Mouse (Mus musculus) hindbrain, postnatal 0 days (tissue): ENCODE data around the gene Nipbl. TPM values are rescaled to one million over a fixed set of nuclear protein-coding genes. Genes with fewer than 3 reads are reported as not detected.

Experiments used
- ATAC-seq: fragments of 200-750 bp; cut with Nextera tagmentation; 2 replicates; pipeline ENCODE4 v1.8.0; 2017; ENCODE audit warnings: mild to moderate bottlenecking, moderate TSS enrichment, moderate library complexity
- DNase-seq: peaks from one replicate; pipeline ENCODE4 v3.0.0-alpha.2; 2015; ENCODE audit warnings: low spot score
- H3K27ac ChIP-seq: fragments of 300-500 bp; sonication (generic); 2 replicates; pipeline ENCODE4 v1.5.1; 2014; ENCODE audit warnings: mild to moderate bottlenecking
- H3K27me3 ChIP-seq: fragments of 300-500 bp; sonication (generic); 2 replicates; pipeline ENCODE4 v1.6.1; 2014; ENCODE audit warnings: low read length, mixed read lengths; ENCODE audit not compliant: insufficient read depth
- H3K36me3 ChIP-seq: fragments of 300-500 bp; sonication (generic); 2 replicates; pipeline ENCODE4 v1.6.1; 2014; ENCODE audit warnings: low read length, mixed read lengths; ENCODE audit not compliant: insufficient read depth
- H3K4me1 ChIP-seq: fragments of 300-500 bp; sonication (generic); 2 replicates; pipeline ENCODE4 v1.6.1; 2014; ENCODE audit warnings: antibody characterized with exemption, low read length, mixed read lengths; ENCODE audit not compliant: insufficient read depth
- H3K4me2 ChIP-seq: fragments of 300-500 bp; sonication (generic); 2 replicates; pipeline ENCODE4 v1.6.1; 2014; ENCODE audit warnings: low read depth, mild to moderate bottlenecking, low read length, moderate library complexity, mixed read lengths
- H3K4me3 ChIP-seq: fragments of 300-500 bp; sonication (generic); 2 replicates; pipeline ENCODE4 v1.5.1; 2014; ENCODE audit warnings: low read length
- H3K9ac ChIP-seq: fragments of 300-500 bp; sonication (generic); replicated peaks from 2 replicates; pipeline ENCODE4 v1.6.1; 2014; ENCODE audit warnings: mild to moderate bottlenecking, low read length, moderate library complexity, mixed read lengths
- H3K9me3 ChIP-seq: fragments of 300-500 bp; sonication (generic); 2 replicates; pipeline ENCODE4 v1.6.1; 2016; ENCODE audit warnings: low read length, mixed read lengths
- CTCF ChIP-seq: IDR thresholded peaks from 2 replicates; pipeline ENCODE4 v1.5.1; 2016; ENCODE audit warnings: antibody characterized with exemption, control low read depth, low read depth
- WGBS: fragments of 180-500 bp; shearing (Covaris S2); extraction: QIAGEN DNeasy Blood & Tissue Kit; methylation state at CpG from one replicate; pipeline ENCODE4 v1.1.7; 2014; 5-methylcytosine and 5-hydroxymethylcytosine counted together
- polyA plus RNA-seq: library from polyadenylated mRNA; unstranded; fragments of >200 nt; fragmentation: Nextera tagmentation; extraction: Ambion mirVana; gene quantifications from 2 replicates; pipeline ENCODE4 v1.2.1, GENCODE M21; 2015
- total RNA-seq: library from RNA; depleted of rRNA; stranded (reverse); fragments of >200 nt; gene quantifications from 2 replicates; pipeline ENCODE4 v1.2.3, GENCODE M21; 2014

The Nipbl gene
- total and polyA plus RNA-seq, 2 experiments from 2014 or later = 10.9 to 12.5 TPM

DNA sequence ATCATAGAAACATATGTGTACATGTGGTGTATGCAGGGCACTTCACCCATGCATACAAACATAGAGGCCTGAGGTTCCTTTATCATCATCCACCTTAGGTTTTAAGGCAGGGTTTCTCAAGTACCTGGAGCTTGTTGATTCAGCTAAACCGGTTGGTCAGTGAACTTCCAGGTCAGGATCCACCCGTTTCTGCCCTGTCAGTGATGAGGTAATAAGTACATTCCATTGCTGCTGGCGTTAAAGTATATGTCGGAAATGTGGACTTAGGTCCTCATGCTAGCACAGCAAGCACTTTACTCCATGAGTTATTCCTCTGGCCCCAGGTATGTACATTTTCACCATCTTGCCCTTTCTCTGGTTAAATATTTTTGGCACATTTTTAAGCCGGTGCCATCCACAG lies 14.8 kb downstream of the Nipbl start:
- Histone ChIP-seq H3K27ac (no peak overlapping the region), H3K27me3 (no peaks in the 10 kb centered on the region), H3K4me3 (no peak overlapping the region), H3K9me3 (no peaks in the 10 kb centered on the region), H3K4me2 (no peak overlapping the region), H3K9ac (no peak overlapping the region), H3K36me3 (no peaks in the 10 kb centered on the region), H3K4me1 (no peaks in the 10 kb centered on the region)
- DNase-seq = no peak
- TF ChIP-seq CTCF = no peak
- no peak for ATAC-seq
- WGBS = 89% methylated on average over 5 of the region's 5 CpGs

DNA sequence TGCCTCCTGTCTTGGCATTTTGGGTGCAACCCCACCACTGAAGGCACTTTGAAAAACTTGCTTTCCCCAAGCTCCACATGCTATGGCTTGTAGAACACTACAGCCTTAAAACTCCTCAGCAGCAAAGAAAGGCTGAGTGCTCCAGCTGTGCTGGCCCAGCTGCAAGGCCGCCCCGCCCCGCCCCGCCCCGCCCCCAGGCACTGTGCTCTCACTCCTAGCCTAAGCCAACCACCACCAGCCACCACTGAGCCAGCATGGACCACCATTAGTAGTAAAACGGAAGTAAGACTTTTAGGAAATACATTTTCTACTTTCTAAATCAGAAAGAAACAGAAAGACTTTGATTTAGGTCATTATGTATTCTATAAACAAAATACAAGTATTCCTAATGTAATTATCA lies 23.4 kb downstream of the Nipbl start:
- Histone ChIP-seq H3K4me1 (no peaks in the 10 kb centered on the region), H3K27ac (no peak overlapping the region), H3K9ac (no peak overlapping the region), H3K4me3 (no peak overlapping the region), H3K4me2 (no peak overlapping the region), H3K27me3 (no peaks in the 10 kb centered on the region), H3K9me3 (no peaks in the 10 kb centered on the region), H3K36me3 (no peaks in the 10 kb centered on the region)
- DNase-seq (no peak), ATAC-seq (no peak)
- 20% methylated on average over 6 of the region's 6 CpGs for WGBS
- TF ChIP-seq CTCF = no peak

DNA sequence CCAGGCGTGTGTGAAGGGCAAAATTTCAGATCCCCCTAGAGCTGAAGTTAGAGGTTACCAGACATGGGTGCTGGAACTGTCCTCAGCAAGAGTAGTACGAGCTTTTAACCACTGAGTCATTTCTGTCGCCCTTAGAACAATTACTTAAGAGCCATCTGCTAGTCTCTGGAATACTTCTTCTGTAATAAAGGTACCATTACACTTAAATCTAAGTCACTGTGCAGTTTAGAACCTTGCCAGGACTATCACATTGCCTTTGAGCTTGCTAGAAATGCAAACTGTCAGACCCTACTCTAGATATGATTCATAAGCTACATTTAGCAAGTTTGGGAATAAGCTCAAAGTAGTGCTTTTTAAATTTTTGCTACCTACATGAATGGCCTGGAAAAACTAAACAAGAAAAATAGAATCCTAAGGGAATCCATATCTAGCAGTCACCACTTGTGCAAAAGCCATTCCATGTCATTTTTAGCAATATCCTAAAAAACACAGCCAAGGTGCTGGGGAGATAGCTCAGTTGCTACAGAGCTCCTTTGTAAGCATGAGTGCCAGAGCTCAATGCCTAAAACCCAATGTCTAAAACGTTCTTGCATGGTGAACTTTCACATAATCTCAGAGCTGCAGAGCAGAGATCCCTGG lies 27.6 kb downstream of the Nipbl start:
- WGBS = 80% methylated on average over 4 of the region's 4 CpGs
- no peak for TF ChIP-seq CTCF
- ATAC-seq = no peak

DNA sequence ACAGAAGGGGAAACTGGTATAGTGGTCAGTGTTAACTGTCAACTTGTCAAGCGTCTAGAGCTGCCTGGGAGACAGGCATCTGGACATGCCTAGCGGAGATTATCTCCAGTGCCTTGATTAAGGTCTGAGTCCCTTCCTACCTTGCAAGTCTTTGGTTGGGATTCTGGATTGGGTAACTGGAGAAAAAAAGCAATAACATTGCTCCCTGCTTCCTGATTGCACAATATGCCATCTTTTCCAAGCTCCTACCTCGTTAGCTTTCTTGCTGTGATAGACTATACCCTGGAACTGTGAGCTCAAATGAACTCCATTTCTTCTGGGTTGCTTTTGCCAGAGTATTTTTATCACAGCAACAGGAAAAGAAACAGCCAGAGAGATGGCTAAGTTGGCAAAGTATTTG lies 30.9 kb downstream of the Nipbl start:
- no peaks in the 10 kb centered on the region for H3K9me3 ChIP-seq
- H3K4me2 ChIP-seq = no peak overlapping the region
- DNase-seq (no peak), ATAC-seq (no peak)
- no peak for TF ChIP-seq CTCF
- H3K36me3 ChIP-seq = no peaks in the 10 kb centered on the region
- H3K27me3 ChIP-seq = no peaks in the 10 kb centered on the region
- no peak overlapping the region for H3K27ac ChIP-seq
- no peaks in the 10 kb centered on the region for H3K4me1 ChIP-seq
- no peak overlapping the region for H3K9ac ChIP-seq
- WGBS = 84% methylated on average over 3 of the region's 3 CpGs
- no peak overlapping the region for H3K4me3 ChIP-seq

More for the DNA sequence above, 27.6 kb downstream of the Nipbl start:
- H3K27ac ChIP-seq = no peak overlapping the region
- H3K36me3 ChIP-seq = no peaks in the 10 kb centered on the region
- no peaks in the 10 kb centered on the region for H3K9me3 ChIP-seq
- no peak overlapping the region for H3K4me2 ChIP-seq
- no peaks in the 10 kb centered on the region for H3K27me3 ChIP-seq
- H3K4me1 ChIP-seq = no peaks in the 10 kb centered on the region
- H3K9ac ChIP-seq = no peak overlapping the region
- H3K4me3 ChIP-seq = no peak overlapping the region
- no peak for DNase-seq

DNA sequence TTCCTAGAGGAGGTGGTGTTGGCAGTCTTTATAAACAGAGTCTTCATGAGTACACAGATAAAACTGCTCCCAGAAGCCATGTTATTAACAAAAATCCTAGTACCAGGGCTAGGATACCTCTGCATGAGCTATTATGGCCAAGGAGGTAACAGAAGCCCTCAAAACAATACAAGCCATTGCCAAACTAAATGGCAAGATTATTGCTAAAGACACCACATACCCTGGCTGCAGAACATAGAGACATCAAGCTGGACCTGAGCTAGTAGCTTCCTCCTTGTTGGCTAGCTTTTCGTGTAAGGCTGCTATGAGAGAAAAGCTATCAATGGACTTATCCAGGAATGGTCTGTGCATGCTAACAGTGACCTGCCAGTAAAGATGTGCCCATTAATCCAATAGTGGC lies 32.4 kb downstream of the Nipbl start:
- no peak overlapping the region for H3K27ac ChIP-seq
- no peak for DNase-seq
- no peaks in the 10 kb centered on the region for H3K27me3 ChIP-seq
- no peaks in the 10 kb centered on the region for H3K4me1 ChIP-seq
- no peaks in the 10 kb centered on the region for H3K36me3 ChIP-seq
- 79% methylated on average over 1 of the region's 1 CpGs for WGBS
- no peak for TF ChIP-seq CTCF
- no peak overlapping the region for H3K4me3 ChIP-seq
- no peak overlapping the region for H3K9ac ChIP-seq
- no peaks in the 10 kb centered on the region for H3K9me3 ChIP-seq
- H3K4me2 ChIP-seq = no peak overlapping the region
- ATAC-seq = no peak

DNA sequence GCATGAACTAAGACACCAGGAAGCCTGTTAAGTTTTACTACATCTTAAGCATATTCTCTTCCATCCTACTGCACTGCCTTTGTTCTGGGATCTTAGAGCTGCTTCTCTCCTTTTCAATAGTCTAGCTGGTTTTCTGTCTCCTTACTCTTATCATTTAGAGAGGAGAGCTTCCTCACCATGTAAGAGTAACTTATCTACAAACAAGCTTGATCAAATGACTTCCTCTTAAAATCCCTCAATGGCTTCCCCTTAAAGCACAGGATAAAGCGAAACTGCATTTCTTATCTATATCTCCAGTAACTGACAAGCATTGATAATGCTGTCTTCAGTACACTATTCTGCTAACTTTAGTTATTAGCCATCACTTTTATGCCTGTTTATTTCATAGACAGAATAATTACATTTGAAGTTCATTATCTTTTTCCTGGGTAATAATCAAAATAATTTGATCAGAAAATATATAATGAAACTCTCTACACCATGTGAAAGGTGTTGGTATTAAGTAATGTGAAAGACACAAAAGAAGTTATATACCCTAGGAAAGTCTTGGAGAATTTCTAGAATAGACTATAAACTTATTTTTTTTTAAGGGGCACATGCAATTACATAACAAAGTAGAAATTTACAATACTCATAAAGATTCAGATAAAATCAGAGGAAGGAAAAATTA lies 33.0 kb downstream of the Nipbl start:
- Histone ChIP-seq H3K27ac (no peak overlapping the region), H3K4me1 (no peaks in the 10 kb centered on the region), H3K27me3 (no peaks in the 10 kb centered on the region), H3K9me3 (no peaks in the 10 kb centered on the region), H3K4me3 (no peak overlapping the region), H3K9ac (no peak overlapping the region), H3K36me3 (no peaks in the 10 kb centered on the region), H3K4me2 (no peak overlapping the region)
- no peak for DNase-seq
- 93% methylated on average over 1 of the region's 1 CpGs for WGBS
- TF ChIP-seq CTCF = no peak
- no peak for ATAC-seq

DNA sequence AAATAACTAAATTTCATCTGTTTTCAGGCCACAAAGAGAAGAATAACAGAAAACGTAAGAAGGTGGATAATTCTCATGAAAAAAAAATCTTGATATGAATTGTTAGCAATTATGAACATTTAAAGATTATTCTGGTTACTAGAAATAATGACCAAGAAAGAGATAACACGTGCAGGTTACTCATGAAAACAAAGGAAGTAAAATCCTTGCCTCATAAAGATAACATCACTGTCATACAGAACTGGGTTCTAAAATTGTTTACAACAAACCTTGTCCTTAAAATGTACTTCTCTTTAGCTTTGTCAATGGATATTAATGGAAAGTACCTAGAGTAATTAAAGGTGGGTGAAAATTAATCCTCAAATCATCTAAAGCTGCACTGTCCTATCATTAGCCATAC lies 37.2 kb downstream of the Nipbl start:
- no peak for DNase-seq
- H3K36me3 ChIP-seq = no peaks in the 10 kb centered on the region
- H3K9ac ChIP-seq = no peak overlapping the region
- TF ChIP-seq CTCF = no peak
- no peak overlapping the region for H3K27ac ChIP-seq
- no peak for ATAC-seq
- WGBS = 85% methylated on average over 2 of the region's 2 CpGs
- no peak overlapping the region for H3K4me3 ChIP-seq
- no peak overlapping the region for H3K4me2 ChIP-seq
- H3K4me1 ChIP-seq = no peaks in the 10 kb centered on the region
- H3K9me3 ChIP-seq = no peaks in the 10 kb centered on the region
- H3K27me3 ChIP-seq = no peaks in the 10 kb centered on the region
